Mouse (Mus musculus): ENCODE measurements around the gene Mapkap1.

Gene Mapkap1

DNA sequence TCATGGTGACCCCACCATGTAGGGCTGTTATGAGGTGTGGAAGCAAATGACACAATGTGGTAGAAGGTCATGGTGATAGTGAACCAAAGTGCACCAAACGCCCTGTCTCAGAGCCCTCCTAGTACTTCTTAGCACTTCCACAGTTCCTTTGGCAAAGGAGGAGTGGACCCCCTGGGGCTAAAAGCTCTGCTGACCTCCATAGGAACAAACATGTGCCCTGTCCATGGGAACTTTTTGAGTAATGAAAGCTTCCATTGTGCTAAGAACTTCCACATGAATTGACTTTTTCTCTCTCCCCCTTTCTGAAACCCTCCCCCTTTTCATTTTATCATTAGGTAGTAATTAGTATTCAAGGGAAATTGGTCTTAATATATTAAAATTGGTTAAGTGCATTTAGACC, 164.5 kb downstream of the Mapkap1 start:
- DNase-seq (ENCODE audit: extremely low spot score): no peak

DNA sequence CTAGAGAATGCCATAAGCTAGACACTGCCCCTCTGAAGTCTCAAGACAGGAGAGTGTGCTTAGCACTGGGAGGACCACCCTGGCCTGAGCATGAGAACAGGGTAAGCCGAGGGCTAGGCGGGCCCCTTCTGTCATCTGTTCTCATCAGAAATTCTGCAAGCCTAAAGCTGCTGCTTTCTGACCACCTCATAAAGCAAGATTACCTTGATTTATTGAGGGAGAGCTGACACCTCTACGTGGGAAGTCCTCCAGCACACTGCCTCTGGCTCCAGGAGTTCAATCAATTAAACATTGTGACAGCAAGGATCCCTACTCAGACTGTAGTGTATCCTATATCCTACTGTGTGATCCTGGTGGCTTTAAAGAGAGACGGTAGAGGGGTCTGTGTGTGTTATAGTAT, 166.5 kb downstream of the Mapkap1 start:
- no peak for DNase-seq (ENCODE audit: extremely low spot score)

DNA sequence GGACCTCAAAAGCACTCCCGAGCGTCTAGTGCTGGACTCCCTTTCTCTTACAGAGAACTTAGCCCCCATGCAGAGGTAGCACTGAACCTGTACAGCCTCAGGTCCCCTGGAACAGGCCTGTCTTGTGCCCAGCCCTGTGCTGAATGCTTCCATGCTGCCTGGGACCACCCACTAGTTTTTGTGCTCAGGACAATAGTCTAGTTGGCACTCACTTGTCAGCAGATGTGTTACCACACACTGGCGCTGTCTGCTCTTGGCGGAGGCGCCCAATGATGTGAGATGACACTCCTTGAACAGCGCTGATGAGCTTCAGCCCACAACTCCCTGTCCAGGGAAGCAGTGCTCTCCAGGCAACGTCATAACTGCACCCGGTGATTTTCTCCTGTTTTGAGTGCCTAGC, 182.0 kb downstream of the Mapkap1 start:
- DNase-seq (ENCODE audit: extremely low spot score): no peak

DNA sequence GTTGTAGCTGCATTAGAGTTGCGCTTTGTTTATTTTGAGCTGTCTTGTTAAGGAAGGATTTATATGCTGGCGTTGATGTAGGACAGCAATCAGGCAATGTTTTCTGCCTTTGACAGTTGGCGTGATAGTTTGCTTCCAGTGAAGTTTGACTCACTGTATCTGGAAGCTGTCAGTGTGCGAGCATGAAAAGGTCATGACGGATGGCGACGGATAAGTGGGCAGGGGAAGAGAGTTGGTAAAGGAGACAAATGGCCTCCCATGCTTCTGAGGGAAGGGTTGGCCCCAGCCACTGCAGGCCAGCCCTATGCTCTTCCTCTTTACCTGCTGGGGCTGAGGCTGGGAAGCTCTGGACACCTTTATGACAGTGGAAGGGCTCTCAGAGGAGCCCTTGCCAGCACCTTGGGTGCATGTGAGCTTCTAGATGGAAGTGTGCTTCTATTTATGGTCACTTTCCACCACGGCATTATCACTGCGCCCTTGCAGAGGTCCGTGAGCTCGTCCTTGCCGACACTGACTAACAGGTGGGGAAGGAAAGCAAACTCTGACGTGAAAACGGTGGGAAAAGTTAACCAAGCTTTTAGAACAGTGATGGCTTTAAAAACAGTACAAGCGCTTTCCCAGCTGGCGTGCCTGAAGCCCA, 185.3 kb downstream of the Mapkap1 start:
- no peak for DNase-seq (ENCODE audit: extremely low spot score)

DNA sequence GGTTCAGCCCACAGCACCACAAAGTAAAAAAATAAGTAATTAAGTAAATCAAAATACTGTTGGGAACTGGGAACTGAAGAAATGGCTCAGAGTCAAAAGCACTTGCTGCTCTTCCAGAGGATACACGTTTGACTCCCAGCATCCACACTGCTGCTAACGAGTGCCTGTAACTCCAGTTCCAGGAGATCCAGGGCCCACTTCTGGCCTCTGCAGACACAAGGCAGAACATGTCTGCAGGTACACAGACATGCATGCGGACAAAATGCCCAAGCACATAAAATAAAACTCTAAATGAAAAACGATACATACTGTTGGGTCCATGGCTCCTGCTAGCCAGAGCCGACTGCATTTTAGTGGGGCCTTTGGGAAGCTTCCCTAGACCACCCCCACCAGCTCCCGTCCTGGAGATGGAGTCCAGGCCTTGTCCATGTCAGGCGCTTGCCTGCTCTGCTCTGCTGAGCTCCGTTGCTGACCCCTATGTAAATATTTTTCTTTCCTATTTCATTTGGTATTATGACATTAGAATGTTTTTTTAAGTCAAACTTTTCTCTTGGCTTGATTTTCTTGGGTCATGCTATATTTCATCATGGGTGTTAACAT, 185.9 kb downstream of the Mapkap1 start:
- no peak for DNase-seq (ENCODE audit: extremely low spot score)

DNA sequence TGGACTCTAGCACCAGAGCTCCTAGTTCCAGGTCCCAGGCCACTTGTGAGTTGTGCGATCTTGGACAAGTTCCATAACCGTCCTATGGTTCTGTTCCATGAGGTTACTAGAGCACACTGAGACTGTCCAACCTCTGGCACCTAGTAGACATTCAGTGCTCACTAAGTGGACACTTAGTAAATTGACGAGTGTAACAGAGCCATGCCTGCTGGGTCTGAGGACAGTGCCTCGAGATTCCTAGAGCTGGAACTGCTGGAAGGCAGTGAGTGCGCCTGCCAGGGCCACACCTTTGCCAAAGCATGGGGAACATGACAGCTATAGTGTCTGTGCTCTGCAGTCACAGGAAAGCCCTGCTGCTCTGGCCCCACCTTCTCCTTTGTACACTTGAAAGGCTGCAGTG, 187.4 kb downstream of the Mapkap1 start:
- DNase-seq (ENCODE audit: extremely low spot score): no peak

DNA sequence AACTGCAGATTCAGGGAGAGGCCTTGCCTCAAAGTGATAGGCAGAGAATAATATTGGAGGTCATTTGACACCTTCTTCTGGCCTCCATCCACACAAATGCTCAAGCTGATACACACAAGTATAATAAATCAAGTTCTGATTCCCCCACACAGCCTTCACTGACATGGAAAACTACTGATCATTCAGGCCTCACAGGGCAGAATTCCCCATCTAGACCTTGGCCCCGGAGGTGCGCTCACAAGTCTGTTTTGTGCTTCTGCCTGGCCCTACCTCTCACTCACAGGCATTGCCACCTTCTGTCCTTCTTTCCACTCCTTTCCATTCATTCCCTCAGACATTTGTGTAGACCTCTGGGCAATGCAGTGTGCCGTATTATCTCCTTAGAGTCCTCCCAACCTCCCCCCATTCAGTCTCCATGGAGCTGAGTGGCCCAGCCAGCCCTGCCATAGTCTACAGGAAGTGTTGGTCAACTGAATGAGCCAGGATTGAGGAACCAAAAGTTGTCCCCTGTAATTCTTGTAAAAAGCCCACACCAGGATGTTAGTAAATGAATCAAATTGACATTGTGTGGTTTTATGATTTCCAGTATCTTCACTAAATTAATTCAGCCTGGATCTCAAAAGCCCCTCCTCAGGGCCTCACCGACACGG, 193.2 kb downstream of the Mapkap1 start:
- DNase-seq (ENCODE audit: extremely low spot score): no peak

DNA sequence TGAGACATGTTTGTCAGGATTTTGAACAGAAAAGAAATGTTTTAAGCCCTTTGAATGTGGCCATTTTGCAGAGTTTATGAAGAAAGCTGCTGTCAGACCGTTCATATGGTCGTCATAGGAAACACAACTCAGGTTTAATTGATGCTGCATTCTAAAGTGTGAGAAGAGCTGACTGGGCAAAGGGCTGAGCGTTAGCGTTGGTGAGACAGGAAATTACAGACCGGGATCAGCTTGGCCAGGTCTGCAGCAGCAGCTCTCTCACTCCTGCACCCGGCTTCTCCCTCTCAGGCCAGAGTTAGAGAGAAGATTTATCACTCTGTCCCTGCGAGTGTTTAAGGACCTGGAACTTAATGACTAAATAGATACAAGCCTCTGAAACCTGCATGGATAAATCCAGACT, 194.2 kb downstream of the Mapkap1 start:
- DNase-seq (ENCODE audit: extremely low spot score): no peak

DNA sequence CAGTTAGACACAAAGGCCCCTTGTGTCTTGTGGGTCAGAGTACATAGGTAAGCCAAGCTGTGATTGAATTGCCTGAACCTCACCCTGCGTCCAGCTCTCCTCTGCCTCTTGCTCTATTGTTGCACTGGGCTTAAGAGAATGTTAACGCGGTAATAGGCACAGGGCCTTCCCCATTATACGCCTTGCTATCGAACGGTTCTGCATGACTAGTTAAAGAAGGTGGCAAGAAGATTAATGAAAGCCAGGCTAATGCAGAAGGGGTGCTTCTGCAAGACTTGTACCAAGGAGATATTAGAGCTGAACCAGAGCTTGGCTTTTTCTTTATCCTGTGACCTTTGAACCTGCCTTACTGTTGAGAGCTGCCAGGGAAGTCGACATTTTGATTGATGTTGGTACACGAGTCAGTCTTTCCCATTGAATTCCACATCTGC, 195.6 kb downstream of the Mapkap1 start:
- peak; percentile 69 for DNase-seq (ENCODE audit: extremely low spot score)

DNA sequence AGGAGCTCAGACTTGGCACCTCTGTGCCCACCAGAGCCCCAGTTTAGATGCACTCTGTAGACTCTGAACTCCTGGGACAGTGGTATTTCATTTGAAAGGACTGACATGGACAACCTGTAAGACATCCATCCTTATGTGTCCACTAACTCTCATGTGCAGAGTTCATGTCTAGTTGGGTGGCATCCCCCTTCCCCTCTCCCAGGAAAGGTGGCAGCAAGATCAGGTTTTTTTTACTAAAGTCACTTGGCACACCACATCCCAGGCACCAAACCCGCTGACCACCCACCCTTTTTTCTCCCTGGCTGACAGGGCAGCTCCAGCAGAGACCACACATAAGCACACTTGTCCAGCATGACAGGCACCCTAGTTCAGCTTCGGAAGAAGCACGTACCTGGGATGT, 196.3 kb downstream of the Mapkap1 start:
- no peak for DNase-seq (ENCODE audit: extremely low spot score)

DNA sequence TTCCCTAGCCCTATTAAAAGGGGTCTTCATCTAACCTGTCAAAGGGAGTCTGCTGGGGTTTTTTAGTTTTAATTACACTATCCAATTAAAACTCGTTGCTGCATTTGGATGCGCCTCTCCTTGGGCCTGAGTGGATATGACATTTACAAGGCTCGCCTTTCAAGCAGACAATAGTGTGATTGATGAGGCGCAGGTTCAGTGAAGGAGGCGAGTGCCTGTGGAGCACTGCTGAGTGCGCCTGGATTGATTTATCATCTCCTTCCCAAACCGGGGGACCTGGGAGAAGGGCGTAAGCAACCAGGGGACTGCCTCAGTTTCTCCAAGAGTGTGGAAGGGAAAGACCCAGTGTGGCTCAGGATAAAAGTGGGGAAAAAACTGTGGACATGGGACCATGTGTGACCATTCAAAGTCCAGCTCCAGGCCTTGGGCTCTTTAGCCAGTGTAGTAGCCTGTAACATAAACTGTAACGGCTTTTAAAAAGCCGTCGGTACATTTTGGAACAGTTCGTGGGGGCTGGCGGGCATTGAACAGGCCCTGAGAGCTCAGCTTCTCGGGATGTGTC, 197.2 kb downstream of the Mapkap1 start:
- DNase-seq (ENCODE audit: extremely low spot score): peak; percentile 46

DNA sequence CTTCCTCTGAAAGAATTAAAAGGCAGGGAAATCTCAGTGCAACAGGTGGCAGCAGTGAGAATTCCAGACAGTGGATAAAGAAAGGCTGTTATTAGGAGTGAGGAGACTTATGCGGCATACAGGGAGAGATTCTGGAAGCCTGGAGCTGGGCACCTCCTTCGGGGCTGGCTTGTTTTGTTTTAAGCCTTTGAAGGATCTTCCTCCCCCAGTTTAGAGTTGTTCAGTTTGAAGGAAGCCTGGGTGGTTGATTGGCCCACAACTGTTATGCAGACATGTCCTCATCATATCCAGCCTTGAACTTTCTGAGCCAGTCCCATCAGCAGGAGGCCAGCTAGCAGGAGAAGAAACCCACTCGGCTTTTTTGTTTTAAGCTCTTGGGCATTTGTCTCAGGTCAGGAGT, 198.5 kb downstream of the Mapkap1 start:
- no peak for DNase-seq (ENCODE audit: extremely low spot score)

DNA sequence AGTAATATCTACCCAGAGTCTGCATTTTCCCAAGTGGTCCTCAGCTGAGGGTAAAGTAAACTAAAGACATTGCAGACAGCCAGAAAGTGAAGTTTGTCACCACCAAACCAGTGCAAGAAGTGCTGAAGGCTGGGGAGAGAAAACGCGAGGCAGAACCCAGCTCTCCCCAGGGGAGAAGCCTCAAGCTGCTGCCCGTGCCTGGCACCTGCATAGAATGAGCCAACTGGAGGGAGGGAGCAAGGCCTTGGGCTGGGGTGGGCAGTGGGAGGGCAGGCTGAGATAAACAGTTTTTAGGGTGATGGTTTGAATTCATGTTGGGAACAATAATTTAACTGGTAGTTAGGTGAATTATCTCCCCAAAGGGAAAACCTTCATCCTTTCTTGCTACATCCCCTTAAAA, 202.3 kb downstream of the Mapkap1 start:
- no peak for DNase-seq (ENCODE audit: extremely low spot score)

DNA sequence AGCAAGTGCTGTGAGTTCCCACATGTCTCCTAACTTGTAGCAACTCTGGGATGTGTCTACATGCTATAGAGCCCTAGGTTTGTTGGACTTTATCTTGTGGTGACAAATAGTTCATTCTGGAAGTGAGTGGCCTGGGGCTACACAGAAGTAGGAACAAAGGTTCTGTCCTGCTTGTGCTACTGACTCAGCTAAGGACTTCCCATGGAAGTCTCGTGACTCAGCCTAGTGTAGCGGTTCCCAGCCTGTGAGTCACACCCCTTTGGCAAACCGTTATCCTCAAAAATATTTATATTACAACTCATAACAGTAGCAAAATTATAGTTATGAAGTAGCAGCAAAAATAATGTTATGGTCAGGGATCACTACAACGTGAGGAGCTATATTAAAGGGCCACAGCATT, 202.9 kb downstream of the Mapkap1 start:
- no peak for DNase-seq (ENCODE audit: extremely low spot score)

DNA sequence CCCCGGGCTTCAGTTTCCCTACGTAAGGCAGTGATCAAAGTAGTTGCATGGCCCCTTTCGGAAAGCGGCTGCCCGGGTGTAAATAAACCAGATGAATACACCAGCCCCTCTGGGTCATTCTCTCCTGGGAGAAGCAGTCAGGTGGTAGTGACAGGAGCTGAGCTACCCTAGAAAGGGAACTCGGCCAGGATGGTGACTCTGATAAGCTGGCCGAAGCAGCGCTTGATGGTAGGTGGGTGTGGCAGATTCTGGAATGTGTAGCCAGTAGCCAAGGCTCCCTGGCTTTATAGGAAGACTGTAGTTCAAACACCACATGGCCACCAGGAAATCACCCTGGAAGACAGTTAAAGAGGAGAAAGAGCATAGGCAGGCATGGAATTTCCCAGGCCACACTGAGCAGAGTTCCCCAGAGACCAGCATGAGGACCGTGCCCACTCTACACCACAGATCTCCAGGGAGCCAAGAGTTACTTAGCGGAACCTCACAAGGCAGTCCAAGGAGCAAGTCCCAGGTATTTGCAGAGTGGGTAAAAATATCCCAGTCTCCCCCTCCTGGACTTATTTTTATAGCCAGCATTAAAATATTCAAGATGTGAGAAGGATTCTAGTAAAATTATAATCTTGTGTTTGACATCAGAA, 214.3 kb downstream of the Mapkap1 start:
- no peak for DNase-seq (ENCODE audit: extremely low spot score)

DNA sequence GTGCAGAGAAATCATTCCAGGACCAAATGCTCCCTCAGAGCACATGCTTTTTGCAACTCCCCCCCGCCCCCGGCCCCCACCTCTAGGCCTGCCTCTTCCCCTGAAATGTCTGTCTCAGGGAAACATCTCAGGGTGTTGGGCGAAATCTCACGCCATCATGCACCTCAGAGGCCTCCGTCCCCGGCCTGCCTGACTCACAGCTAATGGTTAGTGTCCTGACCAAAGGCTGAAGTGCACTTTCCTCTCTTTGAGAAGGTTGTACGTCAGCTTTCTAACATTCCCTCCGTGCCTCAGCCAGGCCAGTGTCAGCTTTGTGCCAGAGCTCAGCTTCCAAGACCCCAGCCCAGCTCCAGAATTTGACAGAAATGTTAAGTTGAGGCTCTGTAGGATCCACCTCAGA, 214.9 kb downstream of the Mapkap1 start:
- no peak for DNase-seq (ENCODE audit: extremely low spot score)

DNA sequence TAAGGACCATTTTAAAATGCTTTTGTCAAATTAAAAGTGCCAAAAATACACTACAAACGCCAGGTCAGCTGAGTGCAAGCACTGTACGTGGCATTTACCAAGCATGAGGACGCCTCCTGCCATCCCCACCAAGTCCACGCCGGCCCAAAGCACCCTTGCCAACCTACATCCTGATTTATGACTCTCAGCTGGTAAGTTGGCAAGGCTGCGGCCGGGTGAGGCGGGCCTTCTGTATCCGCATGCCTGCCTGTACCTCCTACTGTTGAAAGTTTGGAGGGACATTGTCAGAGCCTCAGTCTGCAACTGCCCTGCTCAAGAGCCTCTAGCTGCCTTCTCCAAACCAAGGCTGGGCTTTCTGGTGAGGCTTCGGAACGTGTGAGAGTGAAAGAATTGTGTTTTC, 215.9 kb downstream of the Mapkap1 start:
- DNase-seq (ENCODE audit: extremely low spot score): no peak

DNA sequence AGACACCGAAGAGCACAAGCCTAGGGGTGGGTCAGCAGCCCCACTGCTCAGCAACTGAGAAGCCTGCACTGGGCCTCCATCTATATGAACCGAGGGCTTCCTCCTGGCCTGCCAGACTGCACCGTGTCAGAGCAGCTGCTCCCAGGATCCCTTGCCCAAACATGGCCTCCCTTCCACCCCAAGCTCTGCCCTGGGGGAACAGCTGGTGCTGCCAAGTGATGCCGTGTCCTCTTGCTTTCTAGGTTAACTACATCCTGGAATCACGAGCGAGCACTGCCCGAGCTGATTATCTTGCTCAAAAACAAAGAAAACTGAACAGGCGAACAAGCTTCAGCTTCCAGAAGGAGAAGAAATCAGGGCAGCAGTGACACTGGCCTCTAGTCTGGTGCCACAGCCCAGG, 216.6 kb downstream of the Mapkap1 start:
- no peak for DNase-seq (ENCODE audit: extremely low spot score)

DNA sequence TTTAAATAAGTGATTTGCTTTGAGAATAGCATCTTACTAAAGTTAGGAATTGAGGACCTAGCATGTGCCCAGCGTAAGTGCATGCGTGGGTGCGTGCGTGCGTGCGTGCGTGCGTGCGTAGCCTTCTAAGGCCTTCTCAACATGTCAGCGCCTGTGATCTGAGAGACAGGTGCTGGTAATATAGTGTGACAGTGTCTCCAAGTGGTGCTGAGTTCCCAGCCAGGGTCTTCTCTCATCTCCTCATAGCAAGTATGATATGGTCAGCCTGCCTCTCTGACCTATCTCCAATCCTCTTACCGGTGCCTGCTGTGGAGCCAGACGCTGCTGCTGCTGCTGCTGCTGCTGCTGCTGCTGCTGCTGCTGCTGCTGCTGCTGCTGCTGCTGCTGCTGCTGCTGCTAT, 217.5 kb downstream of the Mapkap1 start:
- no peak for DNase-seq (ENCODE audit: extremely low spot score)

DNA sequence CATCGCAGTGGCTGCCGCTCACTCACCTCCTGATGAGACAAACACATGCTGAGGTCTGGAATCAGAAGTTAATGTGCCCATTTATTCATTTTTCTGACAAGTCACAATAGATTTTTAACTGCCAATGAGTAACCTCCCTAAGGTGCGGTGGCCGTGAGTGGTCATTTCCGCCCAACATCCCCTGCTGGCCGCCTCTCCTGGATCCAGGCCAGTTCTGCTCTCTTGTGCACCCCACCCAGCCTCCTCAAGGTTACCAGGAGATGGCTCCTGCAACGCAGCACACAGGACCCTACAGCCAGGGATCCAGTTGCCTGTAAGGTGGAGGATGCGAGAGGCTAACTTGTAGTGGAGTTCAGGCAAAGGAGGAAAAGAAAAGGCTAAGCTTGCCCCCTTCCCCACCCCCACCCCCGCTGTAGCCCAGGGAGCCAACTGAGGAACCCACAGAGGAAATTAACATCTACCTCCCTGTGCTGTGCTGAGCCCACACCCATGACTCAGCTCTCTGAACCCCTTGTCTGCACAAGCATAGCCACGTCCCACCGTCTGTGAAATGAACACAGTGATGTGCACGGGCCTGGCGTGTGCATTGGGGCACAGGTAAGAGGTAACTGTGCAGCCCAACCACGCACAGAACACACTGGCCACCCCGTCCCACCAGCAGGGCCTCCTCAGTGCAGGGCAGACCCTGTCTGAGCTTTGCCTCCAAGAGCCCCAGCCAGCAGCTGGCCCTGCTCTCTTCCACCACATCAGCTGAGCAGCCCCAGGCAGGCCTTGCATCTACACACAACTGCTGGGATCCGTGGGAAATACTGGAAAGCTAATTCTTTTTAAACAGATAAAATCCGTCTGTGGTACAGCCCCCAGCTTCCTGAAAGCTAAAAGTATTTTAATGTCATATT, 221.0 kb downstream of the Mapkap1 start:
- DNase-seq (ENCODE audit: extremely low spot score): no peak

DNA sequence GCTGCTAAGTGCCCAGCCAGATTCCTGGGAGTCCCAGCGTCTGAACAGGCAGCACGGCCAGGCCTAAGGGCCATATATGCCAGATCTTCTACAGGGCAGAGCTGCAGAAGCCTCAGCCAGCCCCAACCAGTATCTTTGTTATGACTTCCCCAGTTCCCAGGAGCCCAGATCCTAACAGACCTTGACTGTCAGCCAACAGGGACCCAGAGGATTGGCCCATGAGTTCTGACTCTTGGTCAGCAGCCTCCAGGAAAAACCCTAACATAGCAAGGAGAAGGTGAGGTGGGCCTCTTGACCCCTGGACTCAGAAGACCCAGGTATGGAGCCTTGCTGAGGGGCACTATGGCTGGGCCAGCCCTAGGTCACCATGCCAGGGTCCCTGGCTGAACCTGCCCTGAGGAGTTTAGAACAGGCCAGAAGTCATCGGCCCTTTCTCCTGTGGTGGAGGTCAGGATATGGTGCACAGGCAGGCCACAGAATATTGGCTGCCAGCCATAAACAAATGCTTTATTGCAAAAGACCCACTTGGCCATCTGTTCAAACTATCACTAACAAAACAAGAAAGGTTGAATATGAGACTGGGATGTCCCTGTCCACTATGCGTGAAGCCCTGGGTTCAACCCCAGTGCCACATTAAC, 222.5 kb downstream of the Mapkap1 start:
- no peak for DNase-seq (ENCODE audit: extremely low spot score)

Measured in embryo, embryonic 9.5 days (tissue).